Mouse (Mus musculus) monocyte, adult 2 months (primary cell): ENCODE results near the gene Taok1.

ENCODE experiments used
- DNase-seq, 2 experiments: peaks; one replicate each; pipeline ENCODE4 v3.0.0; 2022; ENCODE audit warnings: low spot score in 2 of 2, low read depth in 1 of 2

Gene Taok1

GRCm38 (mm10) chr11:77508068-77509021 lies 99.3 kb downstream of the Taok1 start:
- peak in 1 of 2 experiments; percentile 68 for DNase-seq

DNA sequence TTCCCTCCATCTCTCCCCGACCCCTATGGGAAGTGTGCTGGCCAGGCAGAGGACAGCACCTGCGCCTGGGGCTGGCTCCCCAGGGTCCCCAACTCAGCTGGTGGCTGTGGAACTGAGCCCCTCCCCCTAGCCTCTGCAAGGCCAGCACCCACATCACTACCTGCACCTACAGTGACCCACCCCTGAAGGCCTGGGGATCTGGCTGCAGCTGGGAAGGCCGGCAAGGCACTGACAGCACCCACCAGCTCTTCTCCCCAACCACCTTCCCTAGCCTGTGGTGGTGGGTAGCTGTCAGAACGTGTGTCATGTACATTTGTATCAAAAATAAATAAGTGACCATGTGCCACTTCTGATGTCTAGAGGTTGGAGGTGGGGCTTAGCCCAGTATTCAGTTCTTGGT lies 100.2 kb downstream of the Taok1 start:
- no peak for DNase-seq

GRCm38 (mm10) chr11:77506941-77507340 lies 100.7 kb downstream of the Taok1 start:
- no peak for DNase-seq

GRCm38 (mm10) chr11:77506273-77506672 lies 101.3 kb downstream of the Taok1 start:
- DNase-seq = no peak

DNA sequence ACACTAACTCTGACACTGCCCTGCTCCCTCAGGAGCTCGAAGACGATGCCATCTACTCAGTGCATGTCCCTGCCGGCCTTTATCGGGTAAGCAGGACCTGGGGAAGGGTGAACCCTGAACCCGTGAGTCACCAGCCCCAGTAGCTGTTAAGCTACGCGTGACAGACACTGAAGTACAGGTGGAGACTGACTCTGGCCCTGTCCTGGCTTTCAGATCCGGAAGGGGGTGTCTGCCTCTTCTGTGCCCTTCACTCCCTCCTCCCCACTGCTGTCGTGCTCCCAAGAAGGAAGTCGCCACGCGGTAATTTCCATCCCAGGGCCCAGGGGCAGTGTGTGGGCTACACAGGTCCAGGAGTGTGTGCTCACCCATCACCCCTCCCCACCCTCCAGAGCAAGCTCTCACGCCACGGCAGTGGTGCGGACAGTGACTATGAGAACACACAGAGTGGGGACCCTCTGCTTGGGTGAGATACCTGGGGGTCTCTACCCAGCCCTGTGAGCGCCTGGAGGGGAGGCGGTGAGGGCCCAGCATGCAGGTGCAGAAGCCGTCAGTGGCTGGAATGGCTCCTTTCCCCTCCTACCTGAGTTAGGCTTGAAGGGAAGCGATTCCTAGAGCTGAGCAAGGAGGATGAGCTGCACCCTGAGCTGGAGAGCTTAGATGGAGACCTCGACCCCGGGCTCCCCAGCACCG lies 102.2 kb downstream of the Taok1 start:
- DNase-seq = no peak

GRCm38 (mm10) chr11:77504377-77504776 lies 103.2 kb downstream of the Taok1 start:
- DNase-seq = no peak

GRCm38 (mm10) chr11:77503511-77503910 lies 104.1 kb downstream of the Taok1 start:
- DNase-seq = no peak

GRCm38 (mm10) chr11:77502481-77502880 lies 105.1 kb downstream of the Taok1 start:
- DNase-seq = no peak

- DNase-seq = no peak
Observed at GRCm38 (mm10) chr11:77501971-77502370, 105.6 kb downstream of the Taok1 start.

DNA sequence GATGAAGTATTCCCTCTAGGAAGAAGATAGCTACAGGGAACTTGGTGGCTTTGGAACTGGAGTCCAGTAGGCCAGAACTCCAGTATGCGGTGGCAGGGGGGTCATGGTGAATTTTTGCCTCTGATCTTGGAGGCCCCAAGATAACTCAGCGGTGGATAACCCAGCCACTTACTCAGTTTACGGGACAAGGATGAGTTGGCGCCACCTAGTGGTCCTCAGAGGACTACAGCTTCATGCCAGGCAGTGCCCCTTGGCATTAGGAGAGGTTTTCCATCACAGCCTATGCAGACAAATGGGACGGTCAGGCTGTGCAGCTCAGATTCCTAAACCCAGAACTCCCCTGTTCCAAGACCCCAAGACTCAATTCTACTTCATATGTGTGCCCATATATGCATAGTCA lies 106.2 kb downstream of the Taok1 start:
- DNase-seq = peak in 1 of 2 experiments; percentile 60

GRCm38 (mm10) chr11:77500361-77501325 lies 107.0 kb downstream of the Taok1 start:
- no peak for DNase-seq

- DNase-seq = no peak
Observed at GRCm38 (mm10) chr11:77499354-77499753, 108.3 kb downstream of the Taok1 start.

DNA sequence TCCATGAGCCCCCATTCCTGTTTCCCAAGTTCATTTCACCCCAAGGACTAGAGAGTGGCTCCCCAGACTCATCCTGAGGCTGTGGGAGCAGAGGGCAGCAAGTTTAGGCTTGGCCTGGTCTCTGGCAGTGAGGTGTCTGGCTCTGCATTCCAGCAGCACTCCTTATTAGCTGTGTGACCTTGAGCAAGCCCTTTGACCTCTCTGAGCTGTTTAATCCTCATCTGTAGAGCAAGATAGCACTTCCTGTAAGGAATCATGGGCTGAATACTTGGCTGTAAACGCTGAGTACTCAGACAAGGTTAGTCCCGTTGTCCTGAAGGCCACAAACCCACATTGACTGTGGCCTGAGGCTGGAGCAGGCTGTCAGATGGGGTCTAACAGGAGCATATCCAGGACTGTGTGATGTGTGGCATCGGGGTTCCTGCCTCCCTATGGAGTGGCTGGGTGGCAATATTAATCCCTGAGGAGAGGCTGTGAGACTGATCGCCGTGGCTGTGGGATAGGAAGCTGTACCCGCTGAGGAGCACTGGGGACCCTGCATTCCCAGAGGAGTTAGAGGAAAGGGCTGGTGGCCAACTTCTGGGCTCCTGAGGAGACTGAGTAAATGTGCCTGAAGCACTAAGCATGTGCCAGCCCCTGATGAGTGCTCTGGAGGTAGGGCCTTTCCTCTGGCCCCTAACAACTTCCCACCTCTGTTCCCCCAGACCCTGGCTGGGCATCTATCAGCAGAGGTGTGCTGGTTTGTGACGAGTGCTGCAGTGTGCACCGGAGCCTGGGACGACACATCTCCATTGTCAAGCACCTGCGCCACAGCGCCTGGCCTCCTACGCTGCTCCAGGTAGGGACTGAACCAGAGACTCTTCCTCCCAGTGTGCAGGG lies 109.1 kb downstream of the Taok1 start:
- no peak for DNase-seq

- no peak for DNase-seq
Observed at GRCm38 (mm10) chr11:77497851-77498250, 109.8 kb downstream of the Taok1 start.

DNA sequence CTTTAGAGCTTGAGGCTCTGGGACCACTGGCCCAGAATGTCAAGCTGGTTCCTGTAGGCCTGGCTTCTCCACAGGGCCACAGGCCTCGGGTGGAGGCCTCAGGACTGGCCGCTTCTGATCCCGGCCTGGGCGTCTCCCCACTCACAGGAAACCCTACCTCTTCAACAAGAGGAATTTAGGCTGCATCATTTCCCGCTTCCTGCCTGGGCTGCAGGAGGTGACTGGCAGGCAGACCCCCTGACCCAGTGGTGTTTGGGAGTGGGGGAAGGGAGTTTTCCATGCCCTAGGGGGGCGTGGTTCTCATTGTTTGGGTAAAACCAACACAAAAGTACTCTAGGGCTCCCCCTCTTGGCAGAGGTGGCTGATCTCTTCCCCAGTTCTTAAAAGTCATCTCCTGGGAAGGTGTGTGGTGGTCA lies 110.3 kb downstream of the Taok1 start:
- DNase-seq = no peak

DNA sequence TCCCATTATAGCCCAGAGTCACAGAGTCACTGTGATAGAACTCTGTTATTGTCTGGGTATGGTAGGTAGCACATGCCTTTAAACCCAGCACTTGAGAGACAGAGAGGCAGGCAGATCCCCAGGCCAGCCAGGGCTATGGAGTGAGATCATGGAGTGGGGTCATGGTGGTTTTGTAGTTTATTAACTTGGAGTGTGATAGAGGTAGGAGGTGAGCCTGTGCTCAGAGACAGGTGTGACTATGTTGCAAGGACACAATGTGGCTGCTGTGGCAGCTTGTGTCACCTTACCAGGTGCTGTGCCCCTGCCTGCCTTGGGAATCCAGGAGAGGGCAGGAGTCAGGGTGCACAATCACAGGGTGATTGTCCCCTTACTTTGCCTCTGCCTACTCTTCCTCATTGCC lies 112.1 kb downstream of the Taok1 start:
- DNase-seq = no peak

DNA sequence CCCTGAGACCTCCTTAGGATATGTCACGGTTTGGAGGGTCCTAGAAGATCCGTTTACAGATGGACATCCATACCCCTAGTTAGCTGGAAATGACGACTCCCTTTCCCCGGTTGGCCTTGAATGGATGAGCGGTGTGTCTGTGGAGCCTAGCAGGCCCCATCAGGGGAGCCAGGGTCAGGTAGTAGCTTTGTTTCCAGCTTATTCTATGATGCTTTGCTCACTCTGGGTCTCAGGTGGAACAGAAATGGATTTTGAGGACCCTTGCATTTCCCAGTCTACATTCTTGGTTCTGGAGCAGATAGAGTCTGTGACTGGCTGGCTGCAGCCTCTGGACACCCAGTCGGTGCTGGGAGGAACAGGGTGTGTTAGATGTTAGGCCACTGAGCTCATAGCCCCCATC lies 112.8 kb downstream of the Taok1 start:
- DNase-seq = no peak

GRCm38 (mm10) chr11:77494344-77494676 lies 113.3 kb downstream of the Taok1 start:
- DNase-seq = no peak

DNA sequence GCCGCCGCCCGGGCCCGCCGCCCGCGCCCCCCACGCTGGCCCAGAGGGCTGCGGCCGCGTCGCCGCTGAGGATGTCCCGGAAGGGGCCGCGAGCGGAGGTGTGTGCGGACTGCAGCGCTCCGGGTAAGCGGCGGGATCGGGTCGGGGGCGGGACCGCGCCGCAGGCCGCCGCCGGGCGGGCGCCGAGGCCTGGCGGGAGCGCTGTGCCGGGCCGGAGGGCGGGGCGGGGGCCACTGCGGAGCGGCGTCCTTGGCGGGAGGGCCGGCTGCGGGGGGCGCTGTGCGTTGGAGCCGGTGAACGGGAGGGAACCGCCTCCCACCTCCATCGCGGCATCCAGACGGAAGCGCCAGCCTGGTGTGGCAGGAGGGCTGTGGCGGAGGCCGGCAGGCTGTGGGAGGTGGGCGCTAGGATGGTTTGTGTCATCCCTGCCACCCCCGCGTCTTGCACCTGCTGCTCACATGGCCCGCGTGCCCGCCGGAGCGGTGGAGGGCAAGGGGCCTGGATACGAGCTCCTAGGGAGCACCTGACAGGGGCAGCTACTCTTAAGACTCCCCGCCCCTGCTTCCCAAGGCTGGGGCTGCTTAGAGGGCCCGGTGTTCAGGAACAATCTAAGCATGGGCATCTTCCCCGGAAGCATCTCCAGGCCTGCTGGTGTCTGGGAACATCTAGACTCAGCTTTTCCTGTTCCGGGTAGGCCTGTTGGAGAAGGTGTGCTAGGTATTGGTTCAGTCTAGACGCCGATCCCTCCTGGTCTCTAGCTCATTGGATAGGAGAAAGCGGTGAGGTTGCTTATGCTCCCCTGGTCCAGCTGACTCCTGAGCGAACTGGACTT lies 113.9 kb downstream of the Taok1 start, which contains the start of gene Git1:
Gene Git1, plus strand, starts transcription at position 51 of the 832 bp plus-strand sequence.
- DNase-seq = no peak
